Mouse (Mus musculus) heart, embryonic 15.5 days (tissue): Measurements from ENCODE around the gene Gm20422. TPM values are rescaled to one million over a fixed set of nuclear protein-coding genes. Genes with fewer than 3 reads are reported as not detected.

Experiments used
- ATAC-seq: fragments of 200-750 bp; cut with Nextera tagmentation; replicated peaks from 2 replicates; pipeline ENCODE4 v1.8.0; 2017; ENCODE audit warnings: low read depth, moderate TSS enrichment; ENCODE audit not compliant: insufficient number of reproducible peaks, insufficient read depth, low FRiP score
- H3K27ac ChIP-seq: fragments of 300-500 bp; sonication (generic); 2 replicates; pipeline ENCODE4 v1.5.1; 2015; ENCODE audit warnings: mild to moderate bottlenecking, inconsistent platforms
- H3K27me3 ChIP-seq: fragments of 300-500 bp; sonication (generic); 2 replicates; pipeline ENCODE4 v1.6.1; 2015; ENCODE audit warnings: inconsistent platforms
- H3K36me3 ChIP-seq: fragments of 300-500 bp; sonication (generic); 2 replicates; pipeline ENCODE4 v1.6.1; 2015; ENCODE audit warnings: mild to moderate bottlenecking, inconsistent platforms
- H3K4me1 ChIP-seq: fragments of 300-500 bp; sonication (generic); replicated peaks from 2 replicates; pipeline ENCODE4 v1.6.1; 2015; ENCODE audit warnings: inconsistent platforms
- H3K4me2 ChIP-seq: fragments of 300-500 bp; sonication (generic); 2 replicates; pipeline ENCODE4 v1.6.1; 2015; ENCODE audit warnings: inconsistent platforms, mild to moderate bottlenecking, moderate library complexity
- H3K4me3 ChIP-seq: fragments of 300-500 bp; sonication (generic); 2 replicates; pipeline ENCODE4 v1.5.1; 2015; ENCODE audit warnings: mild to moderate bottlenecking, inconsistent platforms
- H3K9ac ChIP-seq: fragments of 300-500 bp; sonication (generic); 2 replicates; pipeline ENCODE4 v1.6.1; 2015; ENCODE audit warnings: mild to moderate bottlenecking, inconsistent platforms
- H3K9me3 ChIP-seq: fragments of 300-500 bp; sonication (generic); replicated peaks from 2 replicates; pipeline ENCODE4 v1.6.1; 2016; ENCODE audit warnings: inconsistent platforms
- WGBS: fragments of 180-500 bp; shearing (Covaris S2); methylation state at CpG from one replicate; pipeline ENCODE4 v1.1.7; 2015; ENCODE audit warnings: mixed read lengths; 5-methylcytosine and 5-hydroxymethylcytosine counted together
- polyA plus RNA-seq: library from polyadenylated mRNA; unstranded; fragments of >200 nt; fragmentation: Nextera tagmentation; extraction: Ambion mirVana; gene quantifications from 2 replicates; pipeline ENCODE4 v1.2.1, GENCODE M21; 2015

Gm20422 gene
- polyA plus RNA-seq, result 0.33 TPM in 1 of 2 replicates, not detected in the other

GRCm38 (mm10) chr8:69774503-69775148 is at the start of gene Gm20422:
Gene Gm20422 (minus strand): TSS chr8:69774886.
- Histone ChIP-seq H3K27me3 (no peaks in the 10 kb centered on the region), H3K27ac (peak within 1 kb of the TSS; percentile 100)

GRCm38 (mm10) chr8:69822386-69823191 is 47.9 kb upstream of the Gm20422 start, which contains the start of gene Lpar2:
Gene Lpar2 (plus strand): TSS chr8:69822429.
- peaks cover 6% of the 10 kb centered on the region; the same call in 1 of the 2 replicates for H3K36me3 ChIP-seq
- H3K9ac ChIP-seq, result peak within 1 kb of the TSS; percentile 32
- peak; percentile 62 for ATAC-seq
- peaks cover 13% of the 10 kb centered on the region for H3K4me1 ChIP-seq
- H3K27me3 ChIP-seq, result no peaks in the 10 kb centered on the region
- H3K4me3 ChIP-seq, result peak within 1 kb of the TSS; percentile 52
- 4% methylated on average over 32 of the region's 35 CpGs for WGBS
- peak within 1 kb of the TSS; percentile 36; the same call in 1 of the 2 replicates for H3K27ac ChIP-seq
- peak within 1 kb of the TSS; percentile 75 for H3K4me2 ChIP-seq
- no peaks in the 10 kb centered on the region for H3K9me3 ChIP-seq

More at GRCm38 (mm10) chr8:69774503-69775148, at the start of gene Gm20422:
- Histone ChIP-seq H3K4me1 (peaks cover 24% of the 10 kb centered on the region), H3K4me3 (peak within 1 kb of the TSS; percentile 96), H3K9ac (peak within 1 kb of the TSS; percentile 99), H3K9me3 (no peaks in the 10 kb centered on the region), H3K4me2 (peak within 1 kb of the TSS; percentile 66), H3K36me3 (no peaks in the 10 kb centered on the region)
- under 1% methylated on average over 41 of the region's 41 CpGs for WGBS
- peak; percentile 98 for ATAC-seq

GRCm38 (mm10) chr8:69821971-69822385 is 47.3 kb upstream of the Gm20422 start:
- Histone ChIP-seq H3K9ac (peak overlapping the region; percentile 32), H3K27me3 (no peaks in the 10 kb centered on the region), H3K4me1 (peaks cover 13% of the 10 kb centered on the region), H3K36me3 (peaks cover 10% of the 10 kb centered on the region; the same call in 1 of the 2 replicates), H3K9me3 (no peaks in the 10 kb centered on the region), H3K4me3 (peak overlapping the region; percentile 52), H3K4me2 (peak overlapping the region; percentile 75), H3K27ac (0 out of 2 replicates have a peak overlapping the region, but pooled peaks have one; percentile 36)
- ATAC-seq, result peak; percentile 44; the same call in 1 of the 2 replicates
- 2% methylated on average over 14 of the region's 22 CpGs for WGBS

GRCm38 (mm10) chr8:69820466-69820865 is 45.8 kb upstream of the Gm20422 start:
- Histone ChIP-seq H3K27me3 (no peaks in the 10 kb centered on the region), H3K9me3 (no peaks in the 10 kb centered on the region)

GRCm38 (mm10) chr8:69815396-69815795 is 40.7 kb upstream of the Gm20422 start:
- Histone ChIP-seq H3K4me3 (no peak overlapping the region), H3K4me2 (no peak overlapping the region), H3K9ac (no peak overlapping the region), H3K4me1 (no peaks in the 10 kb centered on the region), H3K9me3 (no peaks in the 10 kb centered on the region), H3K27me3 (no peaks in the 10 kb centered on the region), H3K36me3 (peaks cover 31% of the 10 kb centered on the region), H3K27ac (no peak overlapping the region)
- WGBS, result 89% methylated on average over 4 of the region's 4 CpGs
- no peak for ATAC-seq

More at GRCm38 (mm10) chr8:69820466-69820865, 45.8 kb upstream of the Gm20422 start:
- no peak overlapping the region for H3K9ac ChIP-seq
- H3K4me2 ChIP-seq, result no peak overlapping the region
- peaks cover 10% of the 10 kb centered on the region; the same call in 1 of the 2 replicates for H3K36me3 ChIP-seq
- 76% methylated on average over 9 of the region's 9 CpGs for WGBS
- no peak overlapping the region for H3K4me3 ChIP-seq
- H3K27ac ChIP-seq, result no peak overlapping the region
- no peak for ATAC-seq
- peaks cover 13% of the 10 kb centered on the region for H3K4me1 ChIP-seq

- Histone ChIP-seq H3K9me3 (no peaks in the 10 kb centered on the region), H3K36me3 (peaks cover 31% of the 10 kb centered on the region)
These were observed 40.2 kb upstream of the Gm20422 start for GRCm38 (mm10) chr8:69814881-69815280.

GRCm38 (mm10) chr8:69809820-69810219 is 35.1 kb upstream of the Gm20422 start:
- Histone ChIP-seq H3K4me2 (no peak overlapping the region), H3K9me3 (no peaks in the 10 kb centered on the region), H3K4me3 (no peak overlapping the region), H3K36me3 (peaks cover 56% of the 10 kb centered on the region), H3K4me1 (peaks cover 12% of the 10 kb centered on the region), H3K27me3 (no peaks in the 10 kb centered on the region), H3K27ac (no peak overlapping the region), H3K9ac (no peak overlapping the region)
- WGBS, result 48% methylated on average over 3 of the region's 3 CpGs
- ATAC-seq, result no peak

More at GRCm38 (mm10) chr8:69814881-69815280, 40.2 kb upstream of the Gm20422 start:
- Histone ChIP-seq H3K4me2 (no peak overlapping the region), H3K27ac (no peak overlapping the region), H3K4me1 (no peaks in the 10 kb centered on the region), H3K27me3 (no peaks in the 10 kb centered on the region), H3K4me3 (no peak overlapping the region), H3K9ac (no peak overlapping the region)
- ATAC-seq, result no peak
- 69% methylated on average over 2 of the region's 2 CpGs for WGBS

GRCm38 (mm10) chr8:69808864-69809403 is 34.2 kb upstream of the Gm20422 start:
- Histone ChIP-seq H3K27ac (0 out of 2 replicates have a peak overlapping the region, but pooled peaks have one; percentile 9), H3K27me3 (no peaks in the 10 kb centered on the region), H3K4me2 (peak overlapping the region; percentile 97), H3K9ac (peak overlapping the region; percentile 66), H3K36me3 (peaks cover 56% of the 10 kb centered on the region), H3K9me3 (no peaks in the 10 kb centered on the region), H3K4me3 (peak overlapping the region; percentile 68), H3K4me1 (peaks cover 12% of the 10 kb centered on the region)
- ATAC-seq, result peak; percentile 32
- 1% methylated on average over 23 of the region's 23 CpGs for WGBS

- Histone ChIP-seq H3K4me2 (peak within 1 kb of the TSS; percentile 97), H3K36me3 (peaks cover 57% of the 10 kb centered on the region), H3K4me3 (peak within 1 kb of the TSS; percentile 68), H3K9me3 (no peaks in the 10 kb centered on the region), H3K4me1 (peaks cover 12% of the 10 kb centered on the region), H3K27ac (0 out of 2 replicates have a peak within 1 kb of the TSS, but pooled peaks have one; percentile 9), H3K27me3 (no peaks in the 10 kb centered on the region), H3K9ac (peak within 1 kb of the TSS; percentile 66)
- ATAC-seq, result peak; percentile 77
- 6% methylated on average over 28 of the region's 28 CpGs for WGBS
These were observed 33.6 kb upstream of the Gm20422 start, which contains the start of gene Gmip for GRCm38 (mm10) chr8:69808094-69808863. Gene Gmip (plus strand): TSS chr8:69808679.

GRCm38 (mm10) chr8:69807236-69807635 is 32.5 kb upstream of the Gm20422 start:
- WGBS, result 88% methylated on average over 5 of the region's 5 CpGs
- Histone ChIP-seq H3K9ac (no peak overlapping the region), H3K4me2 (no peak overlapping the region), H3K4me3 (no peak overlapping the region), H3K4me1 (peaks cover 12% of the 10 kb centered on the region), H3K27me3 (no peaks in the 10 kb centered on the region), H3K36me3 (peaks cover 66% of the 10 kb centered on the region), H3K9me3 (no peaks in the 10 kb centered on the region), H3K27ac (no peak overlapping the region)
- ATAC-seq, result no peak
